11 mouse cellular contexts compared by ENCODE assay signal in genomic region chr11:113681979-113682378, GRCm38 (mm10). TPM values are rescaled to one million over a fixed set of nuclear protein-coding genes. Genes with fewer than 3 reads are reported as not detected.
A peak's percentile ranks its signal among the peaks of the same experiment; 100 is the strongest.
DNase-seq lines count a peak whose midpoint lies in the region; ATAC-seq and TF ChIP-seq lines count a peak whose summit lies in the region.
"Had no signal": no experiment of that assay in that cellular context is flagged by ENCODE, and none has a peak within 500 bp of the region (broad histone marks: within the 10 kb centered on the region; RNA-seq: fewer than 3 reads in every experiment).

No protein-coding gene starts in this region.

- TF ChIP-seq CTCF in layer of hippocampus, adult 2 months (conservative IDR thresholded peaks at IDR 0.05) = peak; percentile 35; the same call in 1 of the 2 replicates

- H3K4me1 ChIP-seq in embryonic facial prominence, embryonic 14.5 days (ENCODE audit: control insufficient read depth, insufficient read depth, low read length) = peaks cover 10% of the 10 kb centered on the region
- 0 out of 2 replicates have a peak, but pooled peaks cover 15% of the 10 kb centered on the region for H3K4me1 ChIP-seq in intestine, embryonic 15.5 days (replicated peaks)

- H3K4me2 ChIP-seq in embryonic facial prominence, embryonic 14.5 days (ENCODE audit: low read depth, low read length) = peak overlapping the region; percentile 85
- H3K4me2 ChIP-seq in intestine, embryonic 15.5 days (replicated peaks) = 0 out of 2 replicates have a peak overlapping the region, but pooled peaks have one; percentile 77
- H3K4me2 ChIP-seq in myocyte (ENCODE audit: low read depth) = peak overlapping the region; percentile 99

- peak overlapping the region; percentile 90; the same call in 1 of the 2 replicates for H3K9ac ChIP-seq in embryonic facial prominence, embryonic 14.5 days (ENCODE audit: low read depth, low read length)
- no peak overlapping the region for H3K9ac ChIP-seq in intestine, embryonic 15.5 days

- H3K4me3 ChIP-seq in layer of hippocampus, adult 2 months = peak overlapping the region; percentile 95
- H3K4me3 ChIP-seq in embryonic facial prominence, embryonic 14.5 days (ENCODE audit: low read depth, low read length) = peak overlapping the region; percentile 91
- H3K4me3 ChIP-seq in intestine, embryonic 15.5 days (replicated peaks) = no peak overlapping the region
- H3K4me3 ChIP-seq in myocyte = peak overlapping the region; percentile 83

- no peak for TF ChIP-seq POLR2A in myocyte (IDR thresholded peaks at IDR 0.05; ENCODE audit: insufficient read length, low read depth)

- H3K79me2 ChIP-seq in myocyte (ENCODE audit: control insufficient read depth, insufficient read depth) = peaks cover 86% of the 10 kb centered on the region

- H3K27me3 ChIP-seq in embryonic facial prominence, embryonic 14.5 days (replicated peaks; ENCODE audit: control insufficient read depth, insufficient read depth, low read length) = no peaks in the 10 kb centered on the region
- H3K27me3 ChIP-seq in intestine, embryonic 15.5 days (replicated peaks) = no peaks in the 10 kb centered on the region
- H3K27me3 ChIP-seq in myocyte (ENCODE audit: control insufficient read depth, insufficient read depth, insufficient read length) = no peaks in the 10 kb centered on the region

- H3K27ac ChIP-seq in layer of hippocampus, adult 2 months = peak overlapping the region; percentile 98; the same call in 1 of the 2 replicates
- no peak overlapping the region for H3K27ac ChIP-seq in embryonic facial prominence, embryonic 14.5 days (replicated peaks; ENCODE audit: low read depth, low read length)
- H3K27ac ChIP-seq in intestine, embryonic 15.5 days = no peak overlapping the region

- peaks cover 3% of the 10 kb centered on the region; the same call in 1 of the 2 replicates for H3K36me3 ChIP-seq in embryonic facial prominence, embryonic 14.5 days (ENCODE audit: control insufficient read depth, insufficient read depth, low read length)
- 0 out of 2 replicates have a peak, but pooled peaks cover 1% of the 10 kb centered on the region for H3K36me3 ChIP-seq in intestine, embryonic 15.5 days
- H3K36me3 ChIP-seq in myocyte (ENCODE audit: control insufficient read depth, insufficient read depth) = peaks cover 2% of the 10 kb centered on the region

- no peak for ATAC-seq in embryonic facial prominence, embryonic 14.5 days (ENCODE audit: low read depth)
- ATAC-seq in intestine, embryonic 15.5 days = no peak

- no peak for DNase-seq in layer of hippocampus, adult 2 months (ENCODE audit: low spot score in 2 of 2)
- no peak for DNase-seq in layer of hippocampus, postnatal 14 days (ENCODE audit: low spot score in 2 of 2)
- no peak for DNase-seq in embryonic facial prominence, embryonic 14.5 days (ENCODE audit: low spot score)
- no peak for DNase-seq in ovary, postnatal 14 days (ENCODE audit: low spot score)
- no peak for DNase-seq in testis, postnatal 10 days (ENCODE audit: low spot score)
- DNase-seq in lung, postnatal 4 days = no peak
- DNase-seq: cerebellum, postnatal 25 days; kidney, adult 11 months had no signal

- no peaks in the 10 kb centered on the region for H3K9me3 ChIP-seq in embryonic facial prominence, embryonic 14.5 days (ENCODE audit: control insufficient read depth, low read length)
- H3K9me3 ChIP-seq in intestine, embryonic 15.5 days = no peaks in the 10 kb centered on the region

- no peak overlapping the region for H3ac ChIP-seq in myocyte (ENCODE audit: control insufficient read depth, insufficient read length)

TF ChIP-seq in myocyte, 11 proteins besides CTCF, POLR2A, EP300 and RAD21:
- peak; percentile 17 for TF ChIP-seq USF1 (IDR thresholded peaks at IDR 0.05; ENCODE audit: low read depth)
- no peak for TF ChIP-seq MYOG (IDR thresholded peaks at IDR 0.05; ENCODE audit: control insufficient read depth in 1 of 3, insufficient read depth in 1 of 3, insufficient read length in 2 of 3, low read depth in 2 of 3)
- no peak for TF ChIP-seq E2F4 (IDR thresholded peaks at IDR 0.05; ENCODE audit: insufficient read depth)

RNA-seq across cellular contexts. Expression of gene Fam104a, which starts 2.0 kb away (rescaled TPM):
- 10 to 100 TPM; 26.4 to 29.1 TPM for total RNA-seq in layer of hippocampus, adult 2 months (2021)
- total RNA-seq in layer of hippocampus, postnatal 14 days (2021) = 10 to 100 TPM; 24.5 to 24.7 TPM
- 48.3 and 48.6 TPM in 2 replicates for polyA plus RNA-seq in embryonic facial prominence, embryonic 14.5 days (2014; fragmentation: Nextera tagmentation; extraction: Ambion mirVana)
- 42.6 and 46.0 TPM in 2 replicates for polyA plus RNA-seq in intestine, embryonic 15.5 days (2015; fragmentation: Nextera tagmentation; extraction: Ambion mirVana)
- polyA plus RNA-seq in myocyte (2012; fragmentation: generic; extraction: Trizol) = 45.8 TPM

RNA-seq across cellular contexts. Expression of gene D11Wsu47e, which starts 2.2 kb away (rescaled TPM):
- 10 to 100 TPM; 13.2 to 16.2 TPM for total RNA-seq in layer of hippocampus, adult 2 months (2021)
- 10 to 100 TPM; 12.7 to 13.5 TPM for total RNA-seq in layer of hippocampus, postnatal 14 days (2021)
- polyA plus RNA-seq in embryonic facial prominence, embryonic 14.5 days (2014; fragmentation: Nextera tagmentation; extraction: Ambion mirVana) = 18.8 and 20.9 TPM in 2 replicates
- polyA plus RNA-seq in intestine, embryonic 15.5 days (2015; fragmentation: Nextera tagmentation; extraction: Ambion mirVana) = 14.6 and 17.8 TPM in 2 replicates
- polyA plus RNA-seq in myocyte (2012; fragmentation: generic; extraction: Trizol) = 10.6 TPM

RNA-seq across cellular contexts. Expression of gene Cpsf4l, which starts 27.8 kb away (rescaled TPM):
- total RNA-seq in layer of hippocampus, adult 2 months (2021) = not detected
- total RNA-seq in layer of hippocampus, postnatal 14 days (2021) = not detected
- 1.2 and 2.1 TPM in 2 replicates for polyA plus RNA-seq in embryonic facial prominence, embryonic 14.5 days (2014; fragmentation: Nextera tagmentation; extraction: Ambion mirVana)
- polyA plus RNA-seq in intestine, embryonic 15.5 days (2015; fragmentation: Nextera tagmentation; extraction: Ambion mirVana) = 0.18 TPM in 1 of 2 replicates, not detected in the other
- 0.06 TPM for polyA plus RNA-seq in myocyte (2012; fragmentation: generic; extraction: Trizol)
- total RNA-seq: megakaryocyte progenitor cell, adult 5-6 weeks had no signal

RNA-seq across cellular contexts. Expression of gene Slc39a11, which starts 32.1 kb away (rescaled TPM):
- 10 to 100 TPM; 21.7 to 23.1 TPM for total RNA-seq in layer of hippocampus, adult 2 months (2021)
- total RNA-seq in layer of hippocampus, postnatal 14 days (2021) = 10 to 100 TPM; 22.0 to 27.0 TPM
- 23.6 and 25.6 TPM in 2 replicates for polyA plus RNA-seq in embryonic facial prominence, embryonic 14.5 days (2014; fragmentation: Nextera tagmentation; extraction: Ambion mirVana)
- polyA plus RNA-seq in intestine, embryonic 15.5 days (2015; fragmentation: Nextera tagmentation; extraction: Ambion mirVana) = 40.8 and 45.7 TPM in 2 replicates
- polyA plus RNA-seq in myocyte (2012; fragmentation: generic; extraction: Trizol) = 15.7 TPM

RNA-seq across cellular contexts. Expression of gene Cog1, which starts 33.0 kb away (rescaled TPM):
- total RNA-seq in layer of hippocampus, adult 2 months (2021) = 10 to 100 TPM; 59.5 to 63.2 TPM
- total RNA-seq in layer of hippocampus, postnatal 14 days (2021) = 10 to 100 TPM; 42.5 to 46.2 TPM
- 23.4 and 27.7 TPM in 2 replicates for polyA plus RNA-seq in embryonic facial prominence, embryonic 14.5 days (2014; fragmentation: Nextera tagmentation; extraction: Ambion mirVana)
- polyA plus RNA-seq in intestine, embryonic 15.5 days (2015; fragmentation: Nextera tagmentation; extraction: Ambion mirVana) = 26.0 and 26.4 TPM in 2 replicates
- polyA plus RNA-seq in myocyte (2012; fragmentation: generic; extraction: Trizol) = 25.6 TPM
